Mouse (Mus musculus) hindbrain, postnatal 0 days (tissue): ENCODE data around the gene Ubald2. TPM values are rescaled to one million over a fixed set of nuclear protein-coding genes. Genes with fewer than 3 reads are reported as not detected.

Experiments
- ATAC-seq: fragments of 200-750 bp; cut with Nextera tagmentation; 2 replicates; pipeline ENCODE4 v1.8.0; 2017; ENCODE audit warnings: mild to moderate bottlenecking, moderate TSS enrichment, moderate library complexity
- DNase-seq: peaks from one replicate; pipeline ENCODE4 v3.0.0-alpha.2; 2015; ENCODE audit warnings: low spot score
- H3K27ac ChIP-seq: fragments of 300-500 bp; sonication (generic); 2 replicates; pipeline ENCODE4 v1.5.1; 2014; ENCODE audit warnings: mild to moderate bottlenecking
- H3K27me3 ChIP-seq: fragments of 300-500 bp; sonication (generic); 2 replicates; pipeline ENCODE4 v1.6.1; 2014; ENCODE audit warnings: low read length, mixed read lengths; ENCODE audit not compliant: insufficient read depth
- H3K36me3 ChIP-seq: fragments of 300-500 bp; sonication (generic); 2 replicates; pipeline ENCODE4 v1.6.1; 2014; ENCODE audit warnings: low read length, mixed read lengths; ENCODE audit not compliant: insufficient read depth
- H3K4me1 ChIP-seq: fragments of 300-500 bp; sonication (generic); 2 replicates; pipeline ENCODE4 v1.6.1; 2014; ENCODE audit warnings: antibody characterized with exemption, low read length, mixed read lengths; ENCODE audit not compliant: insufficient read depth
- H3K4me2 ChIP-seq: fragments of 300-500 bp; sonication (generic); 2 replicates; pipeline ENCODE4 v1.6.1; 2014; ENCODE audit warnings: low read depth, mild to moderate bottlenecking, low read length, moderate library complexity, mixed read lengths
- H3K4me3 ChIP-seq: fragments of 300-500 bp; sonication (generic); 2 replicates; pipeline ENCODE4 v1.5.1; 2014; ENCODE audit warnings: low read length
- H3K9ac ChIP-seq: fragments of 300-500 bp; sonication (generic); replicated peaks from 2 replicates; pipeline ENCODE4 v1.6.1; 2014; ENCODE audit warnings: mild to moderate bottlenecking, low read length, moderate library complexity, mixed read lengths
- H3K9me3 ChIP-seq: fragments of 300-500 bp; sonication (generic); 2 replicates; pipeline ENCODE4 v1.6.1; 2016; ENCODE audit warnings: low read length, mixed read lengths
- CTCF ChIP-seq: IDR thresholded peaks from 2 replicates; pipeline ENCODE4 v1.5.1; 2016; ENCODE audit warnings: antibody characterized with exemption, control low read depth, low read depth
- WGBS: fragments of 180-500 bp; shearing (Covaris S2); extraction: QIAGEN DNeasy Blood & Tissue Kit; methylation state at CpG from one replicate; pipeline ENCODE4 v1.1.7; 2014; 5-methylcytosine and 5-hydroxymethylcytosine counted together
- polyA plus RNA-seq: library from polyadenylated mRNA; unstranded; fragments of >200 nt; fragmentation: Nextera tagmentation; extraction: Ambion mirVana; gene quantifications from 2 replicates; pipeline ENCODE4 v1.2.1, GENCODE M21; 2015
- total RNA-seq: library from RNA; depleted of rRNA; stranded (reverse); fragments of >200 nt; gene quantifications from 2 replicates; pipeline ENCODE4 v1.2.3, GENCODE M21; 2014

The Ubald2 gene
- total and polyA plus RNA-seq, 2 experiments from 2014 or later = 39.3 to 102 TPM

- 0 out of 2 replicates have a peak, but pooled peaks cover 4% of the 10 kb centered on the region for H3K36me3 ChIP-seq
- peaks cover 17% of the 10 kb centered on the region; the same call in 1 of the 2 replicates for H3K4me1 ChIP-seq
- DNase-seq = no peak
- no peaks in the 10 kb centered on the region for H3K9me3 ChIP-seq
- H3K27ac ChIP-seq = no peak overlapping the region
- no peaks in the 10 kb centered on the region for H3K27me3 ChIP-seq
- no peak overlapping the region for H3K4me3 ChIP-seq
- H3K4me2 ChIP-seq = no peak overlapping the region
- H3K9ac ChIP-seq = no peak overlapping the region
- no peak for ATAC-seq
- no peak for TF ChIP-seq CTCF
- 69% methylated on average over 8 of the region's 8 CpGs for WGBS
Observed at GRCm38 (mm10) chr11:116432593-116433355, 1.1 kb upstream of the Ubald2 start.

GRCm38 (mm10) chr11:116434287-116434966 is 533 bp downstream of the Ubald2 start:
- Histone ChIP-seq H3K4me1 (peaks cover 17% of the 10 kb centered on the region; the same call in 1 of the 2 replicates), H3K27me3 (no peaks in the 10 kb centered on the region), H3K9ac (peak overlapping the region; percentile 78), H3K4me3 (peak overlapping the region; percentile 76), H3K4me2 (peak overlapping the region; percentile 65), H3K27ac (peak overlapping the region; percentile 91), H3K36me3 (peaks cover 8% of the 10 kb centered on the region; the same call in 1 of the 2 replicates), H3K9me3 (no peaks in the 10 kb centered on the region)
- ATAC-seq (peak; percentile 8; the same call in 1 of the 2 replicates), DNase-seq (peak; percentile 75)
- under 1% methylated on average over 41 of the region's 67 CpGs for WGBS
- no peak for TF ChIP-seq CTCF

- H3K4me1 ChIP-seq = peaks cover 17% of the 10 kb centered on the region; the same call in 1 of the 2 replicates
- WGBS = 50% methylated on average over 12 of the region's 12 CpGs
- H3K9me3 ChIP-seq = no peaks in the 10 kb centered on the region
- H3K9ac ChIP-seq = peak overlapping the region; percentile 78
- H3K4me2 ChIP-seq = peak overlapping the region; percentile 65
- no peak for TF ChIP-seq CTCF
- H3K27me3 ChIP-seq = no peaks in the 10 kb centered on the region
- peak overlapping the region; percentile 91 for H3K27ac ChIP-seq
- peak overlapping the region; percentile 76 for H3K4me3 ChIP-seq
- H3K36me3 ChIP-seq = peaks cover 8% of the 10 kb centered on the region; the same call in 1 of the 2 replicates
- ATAC-seq (no peak), DNase-seq (no peak)
Observed at GRCm38 (mm10) chr11:116434967-116435752, 1.3 kb downstream of the Ubald2 start.

GRCm38 (mm10) chr11:116435992-116436724 is 2.3 kb downstream of the Ubald2 start:
- Histone ChIP-seq H3K4me2 (peak overlapping the region; percentile 65), H3K4me1 (peaks cover 17% of the 10 kb centered on the region; the same call in 1 of the 2 replicates), H3K27me3 (no peaks in the 10 kb centered on the region), H3K9me3 (no peaks in the 10 kb centered on the region), H3K9ac (no peak overlapping the region), H3K27ac (no peak overlapping the region), H3K36me3 (peaks cover 8% of the 10 kb centered on the region; the same call in 1 of the 2 replicates), H3K4me3 (no peak overlapping the region)
- ATAC-seq = no peak
- no peak for DNase-seq
- no peak for TF ChIP-seq CTCF
- 50% methylated on average over 5 of the region's 5 CpGs for WGBS

- peak overlapping the region; percentile 65 for H3K4me2 ChIP-seq
- WGBS = 48% methylated on average over 4 of the region's 4 CpGs
Observed at GRCm38 (mm10) chr11:116436725-116437331, 2.9 kb downstream of the Ubald2 start.

More at GRCm38 (mm10) chr11:116436725-116437331, 2.9 kb downstream of the Ubald2 start:
- no peak for TF ChIP-seq CTCF
- peaks cover 8% of the 10 kb centered on the region; the same call in 1 of the 2 replicates for H3K36me3 ChIP-seq
- H3K9ac ChIP-seq = peak overlapping the region; percentile 28; the same call in 1 of the 2 replicates
- H3K27ac ChIP-seq = no peak overlapping the region
- H3K9me3 ChIP-seq = no peaks in the 10 kb centered on the region
- H3K27me3 ChIP-seq = no peaks in the 10 kb centered on the region
- DNase-seq (no peak), ATAC-seq (no peak)
- H3K4me3 ChIP-seq = no peak overlapping the region
- H3K4me1 ChIP-seq = peaks cover 17% of the 10 kb centered on the region; the same call in 1 of the 2 replicates
